Mouse (Mus musculus) spleen, adult 2 months (tissue): ENCODE measurements around the gene Esx1.

ENCODE experiments used
- CTCF ChIP-seq: fragments of 200-500 bp; IDR thresholded peaks from 2 replicates; pipeline ENCODE4 v1.5.1; 2011; ENCODE audit warnings: mild to moderate bottlenecking, inconsistent platforms; ENCODE audit not compliant: insufficient read depth, insufficient read length, insufficient replicate concordance; ENCODE audit errors: extremely low read depth
- POLR2A ChIP-seq: fragments of 200-500 bp; IDR thresholded peaks from 2 replicates; pipeline ENCODE4 v1.6.1; 2011; ENCODE audit warnings: low read depth, low read length, inconsistent platforms

DNA sequence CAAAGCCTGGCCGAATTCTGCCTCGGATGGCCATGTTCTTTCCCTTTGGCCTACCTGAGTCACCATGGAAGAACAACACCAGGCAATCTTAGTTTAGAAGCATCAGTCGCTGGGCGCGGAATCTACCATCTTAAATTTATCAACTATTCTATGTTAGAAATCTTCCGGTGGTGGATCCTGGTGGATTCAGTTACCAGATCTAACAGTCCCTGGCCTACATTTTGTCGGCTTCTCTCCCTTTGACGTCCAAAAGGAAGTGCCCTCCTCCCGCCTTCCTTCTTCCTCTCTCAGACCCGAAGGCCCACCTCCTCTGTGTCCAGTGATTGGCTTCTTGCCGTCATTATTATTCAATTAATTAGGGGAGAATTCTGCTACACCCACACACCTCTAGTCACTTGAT is 27.2 kb upstream of the Esx1 start:
- TF ChIP-seq POLR2A (no peak), CTCF (no peak)
